Mouse (Mus musculus): ENCODE results near the gene Faf1. TPM values are rescaled to one million over a fixed set of nuclear protein-coding genes. Genes with fewer than 3 reads are reported as not detected.

The Faf1 gene
- polyA plus RNA-seq, 1 experiment from 2014 or later = 22.6 TPM

DNA sequence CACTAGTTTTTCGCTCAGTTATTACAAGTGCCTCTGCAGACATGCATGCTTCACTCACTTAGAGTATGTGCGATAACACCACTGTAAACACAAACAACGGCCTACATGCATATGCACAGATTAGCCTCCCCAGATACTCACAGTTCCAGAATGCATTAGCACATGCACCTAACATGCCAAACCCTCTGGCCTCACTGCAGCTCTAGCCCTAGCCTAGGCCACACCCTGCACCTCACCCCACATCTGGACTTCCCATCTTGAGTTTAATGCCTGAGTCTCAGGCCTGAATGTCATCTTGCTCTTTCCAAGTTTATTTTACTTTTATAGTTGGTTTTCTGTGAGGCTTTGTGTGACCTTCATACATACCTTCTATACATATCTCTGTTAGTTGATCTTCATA, 272.9 kb downstream of the Faf1 start:
- Histone ChIP-seq H3K4me1 (replicated peaks; ENCODE audit: insufficient read depth, low read length) (no peaks in the 10 kb centered on the region), H3K9me3 (replicated peaks; ENCODE audit: low read length) (no peaks in the 10 kb centered on the region), H3K27ac (no peak overlapping the region), H3K4me2 (ENCODE audit: low read length) (no peak overlapping the region), H3K9ac (ENCODE audit: low read depth, low read length) (no peak overlapping the region), H3K4me3 (replicated peaks; ENCODE audit: low read depth, low read length) (no peak overlapping the region), H3K27me3 (ENCODE audit: insufficient read depth, low read length) (no peaks in the 10 kb centered on the region), H3K36me3 (ENCODE audit: insufficient read depth, low read length) (no peaks in the 10 kb centered on the region)
- 95% methylated on average over 3 of the region's 3 CpGs for WGBS
- TF ChIP-seq CTCF (IDR thresholded peaks at IDR 0.05; ENCODE audit: low read depth) = no peak
- ATAC-seq (replicated peaks; ENCODE audit: low FRiP score, low read depth) (no peak), DNase-seq (ENCODE audit: low spot score) (no peak)

DNA sequence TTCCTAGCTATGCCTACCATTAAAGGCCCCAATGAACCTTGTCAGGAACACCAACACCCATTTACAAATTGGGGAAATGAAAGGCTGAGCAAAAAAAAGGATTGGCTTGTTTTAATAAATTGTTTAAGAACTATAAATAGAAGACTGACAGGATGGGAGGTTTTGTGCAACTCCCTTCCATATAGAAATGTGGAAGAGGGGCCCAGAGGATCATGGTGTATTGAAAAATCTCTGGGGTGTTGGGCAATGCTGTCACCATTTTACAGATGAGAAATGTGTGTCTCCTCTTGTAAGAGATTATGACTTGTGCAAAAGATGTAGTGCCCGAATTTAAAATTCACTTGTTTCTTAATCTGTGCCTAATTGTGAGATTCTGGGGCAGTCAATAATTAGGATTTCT, 277.1 kb downstream of the Faf1 start:
- TF ChIP-seq CTCF (IDR thresholded peaks at IDR 0.05; ENCODE audit: low read depth) = no peak
- Histone ChIP-seq H3K4me3 (replicated peaks; ENCODE audit: low read depth, low read length) (no peak overlapping the region), H3K4me1 (replicated peaks; ENCODE audit: insufficient read depth, low read length) (no peaks in the 10 kb centered on the region), H3K36me3 (ENCODE audit: insufficient read depth, low read length) (no peaks in the 10 kb centered on the region), H3K9me3 (replicated peaks; ENCODE audit: low read length) (no peaks in the 10 kb centered on the region), H3K9ac (ENCODE audit: low read depth, low read length) (no peak overlapping the region), H3K4me2 (ENCODE audit: low read length) (no peak overlapping the region), H3K27ac (no peak overlapping the region), H3K27me3 (ENCODE audit: insufficient read depth, low read length) (no peaks in the 10 kb centered on the region)
- ATAC-seq (replicated peaks; ENCODE audit: low FRiP score, low read depth) (no peak), DNase-seq (ENCODE audit: low spot score) (no peak)
- 91% methylated on average over 1 of the region's 1 CpGs for WGBS

- H3K36me3 ChIP-seq (ENCODE audit: insufficient read depth, low read length) = 0 out of 2 replicates have a peak, but pooled peaks cover 2% of the 10 kb centered on the region
- H3K27me3 ChIP-seq (ENCODE audit: insufficient read depth, low read length) = no peaks in the 10 kb centered on the region
- H3K4me1 ChIP-seq (replicated peaks; ENCODE audit: insufficient read depth, low read length) = no peaks in the 10 kb centered on the region
- no peak overlapping the region for H3K9ac ChIP-seq (ENCODE audit: low read depth, low read length)
- WGBS = 61% methylated on average over 5 of the region's 5 CpGs
- H3K4me2 ChIP-seq (ENCODE audit: low read length) = no peak overlapping the region
- ATAC-seq (replicated peaks; ENCODE audit: low FRiP score, low read depth) (no peak), DNase-seq (ENCODE audit: low spot score) (no peak)
- H3K4me3 ChIP-seq (replicated peaks; ENCODE audit: low read depth, low read length) = no peak overlapping the region
- H3K9me3 ChIP-seq (replicated peaks; ENCODE audit: low read length) = no peaks in the 10 kb centered on the region
- H3K27ac ChIP-seq = no peak overlapping the region
- no peak for TF ChIP-seq CTCF (IDR thresholded peaks at IDR 0.05; ENCODE audit: low read depth)
Observed at GRCm38 (mm10) chr4:109960201-109960935, 284.0 kb downstream of the Faf1 start.

GRCm38 (mm10) chr4:109963570-109964279, 287.3 kb downstream of the Faf1 start:
- Histone ChIP-seq H3K27ac (no peak overlapping the region), H3K4me3 (replicated peaks; ENCODE audit: low read depth, low read length) (no peak overlapping the region), H3K4me2 (ENCODE audit: low read length) (no peak overlapping the region), H3K4me1 (replicated peaks; ENCODE audit: insufficient read depth, low read length) (no peaks in the 10 kb centered on the region; the same call in 1 of the 2 replicates), H3K27me3 (ENCODE audit: insufficient read depth, low read length) (no peaks in the 10 kb centered on the region), H3K36me3 (ENCODE audit: insufficient read depth, low read length) (0 out of 2 replicates have a peak, but pooled peaks cover 2% of the 10 kb centered on the region), H3K9me3 (replicated peaks; ENCODE audit: low read length) (no peaks in the 10 kb centered on the region), H3K9ac (ENCODE audit: low read depth, low read length) (no peak overlapping the region)
- no peak for ATAC-seq (replicated peaks; ENCODE audit: low FRiP score, low read depth)
- TF ChIP-seq CTCF (IDR thresholded peaks at IDR 0.05; ENCODE audit: low read depth) = no peak
- 88% methylated on average over 5 of the region's 5 CpGs for whole genome bisulfite sequencing
- DNase-seq (ENCODE audit: low spot score) = no peak

DNA sequence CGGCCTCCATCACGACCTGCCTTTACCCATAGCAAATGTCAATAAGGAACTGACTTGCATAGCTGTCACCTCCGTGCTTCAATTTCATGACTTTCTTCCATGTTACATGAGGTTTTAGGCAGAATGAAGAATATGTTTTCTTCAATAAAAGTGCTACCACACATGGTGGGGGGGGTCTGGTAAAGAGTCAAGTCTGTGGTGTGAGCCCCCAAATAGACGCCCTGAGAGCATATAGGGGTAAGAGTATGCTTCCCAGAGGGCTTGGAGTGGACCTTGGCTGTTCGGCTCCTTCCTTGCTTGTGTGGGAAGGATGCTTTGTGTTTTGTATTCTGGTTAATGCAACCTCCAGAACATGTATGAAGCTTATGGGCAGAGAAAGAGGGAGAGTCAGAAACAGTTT, 293.2 kb downstream of the Faf1 start:
- Histone ChIP-seq H3K4me1 (replicated peaks; ENCODE audit: insufficient read depth, low read length) (peaks cover 4% of the 10 kb centered on the region; the same call in 1 of the 2 replicates), H3K27me3 (ENCODE audit: insufficient read depth, low read length) (peaks cover 14% of the 10 kb centered on the region), H3K36me3 (ENCODE audit: insufficient read depth, low read length) (no peaks in the 10 kb centered on the region), H3K9ac (ENCODE audit: low read depth, low read length) (no peak overlapping the region), H3K4me2 (ENCODE audit: low read length) (no peak overlapping the region), H3K27ac (no peak overlapping the region), H3K9me3 (replicated peaks; ENCODE audit: low read length) (no peaks in the 10 kb centered on the region), H3K4me3 (replicated peaks; ENCODE audit: low read depth, low read length) (no peak overlapping the region)
- TF ChIP-seq CTCF (IDR thresholded peaks at IDR 0.05; ENCODE audit: low read depth) = no peak
- 88% methylated on average over 5 of the region's 5 CpGs for whole genome bisulfite sequencing
- DNase-seq (ENCODE audit: low spot score) (no peak), ATAC-seq (replicated peaks; ENCODE audit: low FRiP score, low read depth) (no peak)

- H3K4me3 ChIP-seq (replicated peaks; ENCODE audit: low read depth, low read length) = no peak overlapping the region
- 0 out of 2 replicates have a peak overlapping the region, but pooled peaks have one; percentile 3 for H3K4me2 ChIP-seq (ENCODE audit: low read length)
- no peak overlapping the region for H3K27ac ChIP-seq
- DNase-seq (ENCODE audit: low spot score) = no peak
- no peaks in the 10 kb centered on the region for H3K36me3 ChIP-seq (ENCODE audit: insufficient read depth, low read length)
- H3K27me3 ChIP-seq (ENCODE audit: insufficient read depth, low read length) = peaks cover 57% of the 10 kb centered on the region
- H3K4me1 ChIP-seq (replicated peaks; ENCODE audit: insufficient read depth, low read length) = peaks cover 22% of the 10 kb centered on the region
- no peak for TF ChIP-seq CTCF (IDR thresholded peaks at IDR 0.05; ENCODE audit: low read depth)
- no peak for ATAC-seq (replicated peaks; ENCODE audit: low FRiP score, low read depth)
- H3K9me3 ChIP-seq (replicated peaks; ENCODE audit: low read length) = no peaks in the 10 kb centered on the region
- WGBS = 2% methylated on average over 20 of the region's 20 CpGs
- H3K9ac ChIP-seq (ENCODE audit: low read depth, low read length) = no peak overlapping the region
Observed at GRCm38 (mm10) chr4:109973991-109974654, 297.7 kb downstream of the Faf1 start.
